Mouse (Mus musculus): ENCODE measurements around the gene Gcdh. TPM values are rescaled to one million over a fixed set of nuclear protein-coding genes. Genes with fewer than 3 reads are reported as not detected.
A peak's percentile ranks its signal among the peaks of the same experiment; 100 is the strongest.

Gcdh gene
- polyA plus RNA-seq, 1 experiment from 2014 or later: 25.6 TPM

DNA sequence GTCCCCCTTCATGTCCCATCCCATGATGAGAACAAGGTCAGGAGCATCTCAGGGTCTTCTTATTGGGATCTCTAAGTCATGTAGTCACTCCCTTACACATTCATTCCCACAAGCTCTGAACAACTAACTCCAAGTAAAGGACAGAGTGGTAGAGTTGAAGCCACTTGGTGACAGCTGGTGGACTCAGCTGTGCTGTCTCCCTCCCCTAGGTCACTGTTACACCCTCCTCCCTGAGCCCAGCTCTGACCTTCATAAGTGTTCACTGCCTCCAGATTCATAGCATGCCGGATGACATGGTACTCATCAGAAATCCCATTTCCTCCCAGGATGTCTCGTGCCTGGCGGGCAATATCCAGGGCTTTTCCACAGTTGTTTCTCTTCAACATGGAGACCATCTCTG, 5.4 kb downstream of the Gcdh start:
- H3K27ac ChIP-seq: no peak overlapping the region
- no peaks in the 10 kb centered on the region for H3K9me3 ChIP-seq (ENCODE audit: control insufficient read depth, low read length)
- no peak overlapping the region for H3K4me3 ChIP-seq (replicated peaks; ENCODE audit: low read length)
- H3K4me2 ChIP-seq (replicated peaks): no peak overlapping the region
- DNase-seq (ENCODE audit: low spot score) (no peak), ATAC-seq (ENCODE audit: low FRiP score) (no peak)
- no peak overlapping the region for H3K9ac ChIP-seq
- WGBS: 96% methylated on average over 3 of the region's 3 CpGs
- H3K4me1 ChIP-seq (replicated peaks; ENCODE audit: control insufficient read depth, insufficient read depth, low read length): peaks cover 8% of the 10 kb centered on the region
- H3K36me3 ChIP-seq (replicated peaks; ENCODE audit: control insufficient read depth, insufficient read depth): peaks cover 37% of the 10 kb centered on the region
- H3K27me3 ChIP-seq (ENCODE audit: control insufficient read depth, insufficient read depth, low read length): no peaks in the 10 kb centered on the region

DNA sequence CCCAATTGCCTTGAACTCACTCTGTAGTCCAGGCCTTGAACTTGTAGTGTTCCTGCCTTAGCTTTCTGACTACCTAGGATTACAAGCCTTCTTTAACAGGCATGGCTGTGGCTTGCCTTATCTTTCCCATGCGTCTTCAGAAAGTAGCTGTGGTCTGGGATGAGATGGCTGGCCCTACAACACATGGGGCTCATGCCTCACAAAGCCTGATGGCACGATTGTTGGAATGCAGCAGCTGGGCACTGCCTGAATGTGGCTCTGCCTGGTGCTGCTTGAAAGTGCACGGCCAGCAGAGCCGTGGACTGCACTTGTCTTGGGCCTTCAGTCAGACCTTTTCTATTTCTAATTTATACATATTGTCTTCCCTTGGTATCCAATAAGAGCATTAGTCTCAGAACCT, 9.0 kb downstream of the Gcdh start:
- Histone ChIP-seq H3K27me3 (ENCODE audit: control insufficient read depth, insufficient read depth, low read length) (no peaks in the 10 kb centered on the region), H3K4me1 (replicated peaks; ENCODE audit: control insufficient read depth, insufficient read depth, low read length) (no peaks in the 10 kb centered on the region), H3K9me3 (ENCODE audit: control insufficient read depth, low read length) (no peaks in the 10 kb centered on the region), H3K4me3 (replicated peaks; ENCODE audit: low read length) (no peak overlapping the region), H3K9ac (no peak overlapping the region), H3K27ac (no peak overlapping the region), H3K36me3 (replicated peaks; ENCODE audit: control insufficient read depth, insufficient read depth) (peaks cover 31% of the 10 kb centered on the region), H3K4me2 (replicated peaks) (no peak overlapping the region)
- 92% methylated on average over 4 of the region's 4 CpGs for WGBS
- DNase-seq (ENCODE audit: low spot score) (no peak), ATAC-seq (ENCODE audit: low FRiP score) (no peak)

DNA sequence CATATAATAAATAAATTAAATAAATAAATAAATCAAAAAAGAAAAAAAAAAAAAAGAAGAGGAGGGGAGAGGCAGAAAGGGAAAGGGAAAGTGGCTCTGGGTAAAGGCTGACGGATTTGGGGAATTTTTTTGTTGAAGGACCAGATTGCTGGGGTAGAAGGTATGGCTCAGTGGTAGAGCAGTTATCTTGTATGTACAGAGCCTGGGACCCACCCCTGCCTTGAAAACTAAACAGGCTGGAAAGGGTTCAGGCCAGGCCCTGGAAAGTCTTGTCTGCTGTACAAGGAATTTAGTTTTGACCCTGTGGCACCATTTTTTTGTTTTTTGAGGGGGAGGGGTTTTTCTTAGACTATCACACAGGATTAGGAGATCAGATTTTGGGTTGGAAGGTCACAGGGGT, 14.8 kb downstream of the Gcdh start:
- Histone ChIP-seq H3K4me1 (replicated peaks; ENCODE audit: control insufficient read depth, insufficient read depth, low read length) (no peaks in the 10 kb centered on the region), H3K9me3 (ENCODE audit: control insufficient read depth, low read length) (no peaks in the 10 kb centered on the region)
- no peak for ATAC-seq (ENCODE audit: low FRiP score)

DNA sequence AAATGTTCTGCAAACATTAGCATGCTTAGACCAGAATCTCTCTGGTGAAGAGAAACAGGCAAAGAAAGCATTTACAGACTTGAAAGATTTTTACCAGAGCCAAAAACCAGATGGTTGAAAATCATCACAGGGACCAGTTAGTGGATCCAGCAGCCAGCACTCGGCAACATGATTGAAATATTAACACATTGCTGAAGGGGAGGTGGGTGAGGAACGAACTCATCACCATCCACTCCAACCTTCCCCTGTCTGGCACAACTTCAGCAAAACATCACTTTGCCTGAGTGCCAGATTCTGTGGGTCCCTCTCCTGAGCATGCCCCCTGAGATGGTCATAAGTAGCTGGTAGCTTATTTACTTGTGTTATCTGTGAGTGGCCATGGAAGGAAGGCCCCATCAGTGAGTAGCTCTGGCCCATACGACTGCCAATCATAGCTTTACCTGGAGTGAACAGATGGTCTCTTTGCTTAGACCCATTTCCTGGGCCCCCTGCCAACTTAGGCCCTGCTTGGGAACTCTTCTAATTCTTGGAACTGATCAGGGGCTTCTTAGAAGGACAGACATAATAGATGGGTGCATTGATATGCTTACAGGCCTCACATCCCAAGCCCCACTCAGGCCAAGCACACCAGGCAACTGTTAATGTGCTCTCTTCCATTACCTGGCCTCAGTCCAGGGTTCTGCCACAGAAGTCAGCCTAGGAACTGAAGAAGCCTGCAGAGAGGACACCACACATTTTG, 16.3 kb downstream of the Gcdh start:
- no peak overlapping the region for H3K27ac ChIP-seq
- ATAC-seq (ENCODE audit: low FRiP score): no peak; the same call in 1 of the 2 replicates
- H3K27me3 ChIP-seq (ENCODE audit: control insufficient read depth, insufficient read depth, low read length): peaks cover 4% of the 10 kb centered on the region; the same call in 1 of the 2 replicates
- no peaks in the 10 kb centered on the region for H3K36me3 ChIP-seq (replicated peaks; ENCODE audit: control insufficient read depth, insufficient read depth)
- H3K4me3 ChIP-seq (replicated peaks; ENCODE audit: low read length): no peak overlapping the region
- no peak overlapping the region for H3K4me2 ChIP-seq (replicated peaks)
- 80% methylated on average over 3 of the region's 3 CpGs for WGBS
- no peaks in the 10 kb centered on the region; the same call in 1 of the 2 replicates for H3K4me1 ChIP-seq (replicated peaks; ENCODE audit: control insufficient read depth, insufficient read depth, low read length)
- no peak overlapping the region for H3K9ac ChIP-seq
- DNase-seq (ENCODE audit: low spot score): peak; percentile 35
- no peaks in the 10 kb centered on the region for H3K9me3 ChIP-seq (ENCODE audit: control insufficient read depth, low read length)

More for the DNA sequence above, 14.8 kb downstream of the Gcdh start:
- Histone ChIP-seq H3K4me3 (replicated peaks; ENCODE audit: low read length) (no peak overlapping the region), H3K36me3 (replicated peaks; ENCODE audit: control insufficient read depth, insufficient read depth) (no peaks in the 10 kb centered on the region), H3K4me2 (replicated peaks) (no peak overlapping the region), H3K27me3 (ENCODE audit: control insufficient read depth, insufficient read depth, low read length) (no peaks in the 10 kb centered on the region), H3K27ac (no peak overlapping the region), H3K9ac (no peak overlapping the region)
- DNase-seq (ENCODE audit: low spot score): no peak
- WGBS: 95% methylated on average over 1 of the region's 1 CpGs

DNA sequence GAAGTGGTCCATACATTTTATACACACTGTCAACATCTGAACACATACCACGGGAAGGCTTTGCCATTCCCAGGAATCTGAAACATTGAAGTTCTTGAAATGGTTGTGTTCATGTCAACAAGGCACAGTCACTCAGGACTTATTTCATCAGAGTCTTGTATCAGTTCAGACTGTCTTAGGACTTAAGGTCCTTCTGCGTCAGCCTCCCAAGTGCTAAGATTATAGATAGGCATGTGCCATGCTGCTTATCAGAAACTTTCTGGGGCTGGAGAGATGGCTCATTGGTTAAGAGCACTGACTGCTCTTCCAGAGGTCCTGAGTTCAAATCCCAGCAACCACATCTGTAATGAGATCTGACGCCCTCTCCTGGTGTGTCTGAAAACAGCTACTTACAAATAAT, 19.4 kb downstream of the Gcdh start:
- Histone ChIP-seq H3K4me2 (replicated peaks) (no peak overlapping the region), H3K36me3 (replicated peaks; ENCODE audit: control insufficient read depth, insufficient read depth) (peaks cover 16% of the 10 kb centered on the region), H3K4me3 (replicated peaks; ENCODE audit: low read length) (no peak overlapping the region), H3K27ac (no peak overlapping the region), H3K4me1 (replicated peaks; ENCODE audit: control insufficient read depth, insufficient read depth, low read length) (peaks cover 4% of the 10 kb centered on the region; the same call in 1 of the 2 replicates), H3K27me3 (ENCODE audit: control insufficient read depth, insufficient read depth, low read length) (peaks cover 6% of the 10 kb centered on the region; the same call in 1 of the 2 replicates), H3K9me3 (ENCODE audit: control insufficient read depth, low read length) (no peaks in the 10 kb centered on the region), H3K9ac (no peak overlapping the region)
- WGBS: 92% methylated on average over 3 of the region's 3 CpGs
- no peak for DNase-seq (ENCODE audit: low spot score)
- no peak for ATAC-seq (ENCODE audit: low FRiP score)

DNA sequence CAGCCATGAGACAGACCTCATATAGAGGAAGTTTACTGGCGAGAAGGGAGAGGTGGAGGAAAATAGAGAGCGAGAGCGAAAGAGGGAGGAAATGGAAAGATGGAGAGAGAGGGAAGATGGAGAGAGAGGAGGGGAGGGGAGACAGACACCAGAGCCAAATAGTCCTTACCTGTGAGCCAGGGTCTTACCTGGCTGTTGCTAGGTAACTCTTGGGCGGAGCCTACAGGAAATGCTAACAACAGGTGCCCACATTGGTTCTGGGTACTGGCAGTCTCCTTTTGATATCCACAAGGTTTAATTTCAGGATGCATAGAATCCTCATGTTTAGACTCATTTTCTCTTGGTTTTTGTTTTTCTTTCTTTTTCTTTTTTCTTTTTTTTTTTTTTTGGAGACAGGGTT, 20.7 kb downstream of the Gcdh start:
- Histone ChIP-seq H3K4me1 (replicated peaks; ENCODE audit: control insufficient read depth, insufficient read depth, low read length) (peaks cover 4% of the 10 kb centered on the region; the same call in 1 of the 2 replicates), H3K9ac (no peak overlapping the region), H3K9me3 (ENCODE audit: control insufficient read depth, low read length) (no peaks in the 10 kb centered on the region), H3K4me2 (replicated peaks) (peak overlapping the region; percentile 88), H3K4me3 (replicated peaks; ENCODE audit: low read length) (peak overlapping the region; percentile 41), H3K27me3 (ENCODE audit: control insufficient read depth, insufficient read depth, low read length) (peaks cover 6% of the 10 kb centered on the region; the same call in 1 of the 2 replicates), H3K27ac (no peak overlapping the region), H3K36me3 (replicated peaks; ENCODE audit: control insufficient read depth, insufficient read depth) (peaks cover 29% of the 10 kb centered on the region)
- no peak for DNase-seq (ENCODE audit: low spot score)
- WGBS: 83% methylated on average over 4 of the region's 4 CpGs
- no peak for ATAC-seq (ENCODE audit: low FRiP score)

DNA sequence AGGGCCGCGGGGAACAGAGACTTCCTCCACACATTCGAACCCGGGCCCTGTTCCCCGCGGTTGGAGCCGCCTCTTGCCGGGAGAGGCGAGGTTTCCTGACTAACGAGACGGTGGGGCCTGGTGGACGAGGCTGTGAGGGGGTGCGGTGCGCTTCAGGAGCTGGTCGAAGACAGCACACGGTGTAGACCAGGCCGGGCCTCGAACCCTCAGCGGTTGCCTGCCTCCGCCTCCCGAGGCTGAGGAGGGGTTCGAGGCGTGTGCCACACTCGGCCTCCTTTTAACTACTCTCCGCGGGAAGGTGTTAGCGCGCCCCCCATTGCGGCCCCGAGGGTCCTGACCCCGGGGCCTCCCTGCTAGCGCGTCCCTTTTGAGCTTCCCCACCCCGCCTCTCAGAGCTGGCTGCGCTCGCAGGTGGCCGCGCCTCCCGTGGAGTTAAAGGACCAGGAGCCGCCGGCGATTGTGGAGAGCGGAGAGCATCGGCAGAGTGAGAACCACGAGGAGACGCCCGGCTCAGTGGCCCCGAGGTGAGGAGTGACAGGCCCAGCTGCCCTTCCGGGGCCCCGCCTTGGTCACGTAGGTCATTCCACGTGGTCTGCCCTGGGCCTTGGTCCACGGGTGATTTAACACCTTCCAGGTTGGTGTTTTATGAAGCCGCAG, 21.3 kb downstream of the Gcdh start:
- DNase-seq (ENCODE audit: low spot score): no peak

GRCm38 (mm10) chr8:84871376-84872308, 22.1 kb downstream of the Gcdh start, which contains the start of gene Syce2:
Gene Syce2 (plus strand): TSS chr8:84872111.
- H3K9ac ChIP-seq: peak within 1 kb of the TSS; percentile 54
- H3K27ac ChIP-seq: no peak within 1 kb of the TSS
- peak within 1 kb of the TSS; percentile 41 for H3K4me3 ChIP-seq (replicated peaks; ENCODE audit: low read length)
- H3K9me3 ChIP-seq (ENCODE audit: control insufficient read depth, low read length): no peaks in the 10 kb centered on the region
- ATAC-seq (ENCODE audit: low FRiP score): peak; percentile 44; the same call in 1 of the 2 replicates
- peaks cover 6% of the 10 kb centered on the region; the same call in 1 of the 2 replicates for H3K27me3 ChIP-seq (ENCODE audit: control insufficient read depth, insufficient read depth, low read length)
- H3K4me1 ChIP-seq (replicated peaks; ENCODE audit: control insufficient read depth, insufficient read depth, low read length): peaks cover 4% of the 10 kb centered on the region; the same call in 1 of the 2 replicates
- H3K36me3 ChIP-seq (replicated peaks; ENCODE audit: control insufficient read depth, insufficient read depth): peaks cover 43% of the 10 kb centered on the region
- 16% methylated on average over 46 of the region's 46 CpGs for WGBS
- H3K4me2 ChIP-seq (replicated peaks): peak within 1 kb of the TSS; percentile 88
- peak; percentile 66 for DNase-seq (ENCODE audit: low spot score)

More for the DNA sequence above, 21.3 kb downstream of the Gcdh start:
- Histone ChIP-seq H3K27me3 (ENCODE audit: control insufficient read depth, insufficient read depth, low read length) (peaks cover 6% of the 10 kb centered on the region; the same call in 1 of the 2 replicates), H3K27ac (no peak overlapping the region), H3K9me3 (ENCODE audit: control insufficient read depth, low read length) (no peaks in the 10 kb centered on the region), H3K4me3 (replicated peaks; ENCODE audit: low read length) (peak overlapping the region; percentile 41), H3K9ac (peak overlapping the region; percentile 54), H3K4me2 (replicated peaks) (peak overlapping the region; percentile 88), H3K36me3 (replicated peaks; ENCODE audit: control insufficient read depth, insufficient read depth) (peaks cover 35% of the 10 kb centered on the region), H3K4me1 (replicated peaks; ENCODE audit: control insufficient read depth, insufficient read depth, low read length) (peaks cover 4% of the 10 kb centered on the region; the same call in 1 of the 2 replicates)
- peak; percentile 54; the same call in 1 of the 2 replicates for ATAC-seq (ENCODE audit: low FRiP score)
- WGBS: 4% methylated on average over 54 of the region's 54 CpGs
